Mouse (Mus musculus): ENCODE measurements at regions not wholly inside any gene's neighbourhood (a gene's known extent, or its start where the extent isn't known, plus 50 kb on each side); places are given as distances from the start of the nearest gene placed in this dataset.

DNA sequence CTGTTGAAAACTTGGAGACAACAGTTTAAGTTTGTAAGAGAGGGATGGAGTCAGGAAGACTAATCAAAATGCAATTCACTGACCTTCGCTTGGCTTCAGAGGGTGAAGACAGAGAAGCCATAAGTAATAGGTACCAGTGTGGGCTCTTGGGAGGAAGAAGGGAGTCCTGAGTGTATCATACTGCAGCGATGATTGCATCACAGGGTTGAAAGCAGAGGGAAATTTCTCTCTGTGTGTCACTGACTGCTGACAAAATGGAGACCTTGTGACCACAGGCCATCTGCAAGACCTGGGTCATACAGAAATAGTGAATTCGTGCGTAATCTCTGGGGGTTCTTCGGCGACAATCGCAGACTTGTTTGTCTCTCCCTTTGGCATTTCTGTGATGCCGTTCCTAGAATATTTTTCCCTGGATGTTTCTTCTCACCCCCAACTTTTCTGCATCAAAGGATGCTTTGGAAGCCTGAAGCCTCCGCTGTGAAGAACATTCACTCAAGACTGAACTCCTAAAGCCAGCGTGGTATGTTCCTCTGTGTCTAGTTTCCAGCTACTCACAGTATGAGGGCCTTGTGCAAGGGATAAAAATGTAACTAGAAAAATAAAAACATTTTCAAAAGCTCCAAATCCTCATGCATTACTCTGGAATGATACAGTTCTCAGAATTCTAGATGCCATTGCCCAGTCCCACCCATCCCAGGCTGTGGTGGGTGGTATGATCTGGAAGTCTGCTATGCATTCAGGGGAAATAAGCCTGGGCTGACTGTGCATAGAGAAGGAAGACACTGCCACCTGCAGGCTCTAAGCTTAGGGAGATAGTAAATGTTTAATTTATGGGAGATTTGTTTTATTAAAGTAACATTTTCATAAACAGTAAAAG is 139.8 kb upstream of the Slc24a5 start:
- Histone ChIP-seq H3K79me2 (ENCODE audit: control insufficient read depth, insufficient read depth, low read length, poor library complexity) (no peaks in the 10 kb centered on the region), H3K27ac (ENCODE audit: control insufficient read depth, low read depth, low read length) (no peak overlapping the region), H3K9me3 (replicated peaks; ENCODE audit: insufficient read depth, low read length) (no peaks in the 10 kb centered on the region), H3K4me1 (ENCODE audit: control insufficient read depth in 1 of 2, insufficient read depth in 2 of 2, low read length in 2 of 2) (no peaks in the 10 kb centered on the region), H3K9ac (ENCODE audit: control insufficient read depth, low read depth, low read length, poor library complexity, severe bottlenecking) (no peak overlapping the region), H3K27me3 (ENCODE audit: control insufficient read depth in 1 of 2, insufficient read depth in 2 of 2, low read length in 2 of 2) (no peaks in the 10 kb centered on the region), H3K4me3 (ENCODE audit: control insufficient read depth in 1 of 2, insufficient read depth in 1 of 2, low read depth in 2 of 2, low read length in 2 of 2) (no peak overlapping the region), H3K36me3 (ENCODE audit: control insufficient read depth in 1 of 2, insufficient read depth in 2 of 2, low read length in 2 of 2) (no peaks in the 10 kb centered on the region)
- DNase-seq (ENCODE audit: low read depth, low spot score) = no peak
- TF ChIP-seq RCOR1 (IDR thresholded peaks at IDR 0.05; ENCODE audit: low read depth, low read length) (no peak), ZNF384 (IDR thresholded peaks at IDR 0.05; ENCODE audit: low read depth, low read length) (no peak), RAD21 (IDR thresholded peaks at IDR 0.05; ENCODE audit: low read depth, low read length) (peak; percentile 12), SMC3 (IDR thresholded peaks at IDR 0.05; ENCODE audit: low read depth, low read length) (0 out of 2 replicates have a peak, but pooled peaks have one; percentile 15), SIN3A (IDR thresholded peaks at IDR 0.05; ENCODE audit: low read length) (no peak)

GRCm38 (mm10) chr2:124928759-124929113 is 139.2 kb upstream of the Slc24a5 start:
- Histone ChIP-seq H3K9me3 (replicated peaks; ENCODE audit: insufficient read depth, low read length) (no peaks in the 10 kb centered on the region), H3K36me3 (ENCODE audit: control insufficient read depth in 1 of 2, insufficient read depth in 2 of 2, low read length in 2 of 2) (no peaks in the 10 kb centered on the region), H3K4me3 (ENCODE audit: control insufficient read depth in 1 of 2, insufficient read depth in 1 of 2, low read depth in 2 of 2, low read length in 2 of 2) (no peak overlapping the region), H3K27ac (ENCODE audit: control insufficient read depth, low read depth, low read length) (no peak overlapping the region), H3K4me1 (ENCODE audit: control insufficient read depth in 1 of 2, insufficient read depth in 2 of 2, low read length in 2 of 2) (no peaks in the 10 kb centered on the region), H3K27me3 (ENCODE audit: control insufficient read depth in 1 of 2, insufficient read depth in 2 of 2, low read length in 2 of 2) (no peaks in the 10 kb centered on the region), H3K79me2 (ENCODE audit: control insufficient read depth, insufficient read depth, low read length, poor library complexity) (no peaks in the 10 kb centered on the region), H3K9ac (ENCODE audit: control insufficient read depth, low read depth, low read length, poor library complexity, severe bottlenecking) (no peak overlapping the region)
- TF ChIP-seq ELF1 (IDR thresholded peaks at IDR 0.05; ENCODE audit: low read depth, low read length) = no peak
- no peak for TF ChIP-seq GATA1 (IDR thresholded peaks at IDR 0.05; ENCODE audit: low read depth, low read length)
- no peak for TF ChIP-seq MAZ (IDR thresholded peaks at IDR 0.05; ENCODE audit: low read depth, low read length)
- TF ChIP-seq POLR2A (IDR thresholded peaks at IDR 0.05; ENCODE audit: control insufficient read depth in 1 of 2, insufficient read depth in 1 of 2, low read depth in 1 of 2, low read length in 2 of 2, poor library complexity in 1 of 2) = no peak
- no peak for TF ChIP-seq HCFC1 (IDR thresholded peaks at IDR 0.05; ENCODE audit: low read depth, low read length)
- no peak for TF ChIP-seq RCOR1 (IDR thresholded peaks at IDR 0.05; ENCODE audit: low read depth, low read length)
- no peak for TF ChIP-seq USF1 (IDR thresholded peaks at IDR 0.05; ENCODE audit: low read depth, low read length)
- no peak for TF ChIP-seq ZMIZ1 (IDR thresholded peaks at IDR 0.05; ENCODE audit: low read depth, low read length)
- no peak for TF ChIP-seq MYC (IDR thresholded peaks at IDR 0.05; ENCODE audit: low read depth, low read length)
- TF ChIP-seq ZC3H11A (IDR thresholded peaks at IDR 0.05; ENCODE audit: low read depth, low read length) = no peak
- TF ChIP-seq RAD21 (IDR thresholded peaks at IDR 0.05; ENCODE audit: low read depth, low read length) = no peak
- TF ChIP-seq ZNF384 (IDR thresholded peaks at IDR 0.05; ENCODE audit: low read depth, low read length) = no peak
- no peak for TF ChIP-seq NELFE (IDR thresholded peaks at IDR 0.05; ENCODE audit: low read depth, low read length)
- no peak for TF ChIP-seq UBTF (IDR thresholded peaks at IDR 0.05; ENCODE audit: borderline replicate concordance, insufficient read depth, low read depth, low read length)
- no peak for TF ChIP-seq SIN3A (IDR thresholded peaks at IDR 0.05; ENCODE audit: low read length)
- no peak for TF ChIP-seq EP300 (IDR thresholded peaks at IDR 0.05; ENCODE audit: low read depth in 1 of 2, low read length in 2 of 2)
- no peak for DNase-seq (ENCODE audit: low read depth, low spot score)
